Mouse (Mus musculus): ENCODE results near the gene Swap70.

Swap70 gene

GRCm38 (mm10) chr7:110307741-110308140, 86.2 kb downstream of the Swap70 start:
- DNase-seq: no peak

- no peak for DNase-seq
Observed at GRCm38 (mm10) chr7:110309246-110309645, 87.7 kb downstream of the Swap70 start.

- peak in 1 of 2 experiments; percentile 27 for DNase-seq
Observed at GRCm38 (mm10) chr7:110313392-110314055, 92.0 kb downstream of the Swap70 start.

- DNase-seq: no peak
Observed at GRCm38 (mm10) chr7:110314401-110314890, 92.9 kb downstream of the Swap70 start.

- DNase-seq: no peak
Observed at GRCm38 (mm10) chr7:110315352-110315751, 93.8 kb downstream of the Swap70 start.

GRCm38 (mm10) chr7:110317412-110317811, 95.9 kb downstream of the Swap70 start:
- no peak for DNase-seq

- no peak for DNase-seq
Observed at GRCm38 (mm10) chr7:110318971-110319519, 97.5 kb downstream of the Swap70 start.

- no peak for DNase-seq
Observed at GRCm38 (mm10) chr7:110321106-110321505, 99.6 kb downstream of the Swap70 start.

- no peak for DNase-seq
Observed at GRCm38 (mm10) chr7:110324852-110325251, 103.3 kb downstream of the Swap70 start.

- DNase-seq: no peak
Observed at GRCm38 (mm10) chr7:110325381-110326110, 104.0 kb downstream of the Swap70 start.

Measured in spleen, adult 18-20 months (tissue).